Mouse (Mus musculus) limb, embryonic 13.5 days (tissue): ENCODE measurements around the gene Crat. TPM values are rescaled to one million over a fixed set of nuclear protein-coding genes. Genes with fewer than 3 reads are reported as not detected.

Source experiments
- ATAC-seq: fragments of 200-750 bp; cut with Nextera tagmentation; 2 replicates; pipeline ENCODE4 v1.8.0; 2017; ENCODE audit warnings: low read depth, moderate number of reproducible peaks, moderate TSS enrichment; ENCODE audit not compliant: low FRiP score
- H3K27ac ChIP-seq: fragments of 300-500 bp; sonication (generic); 2 replicates; pipeline ENCODE4 v1.5.1; 2015; ENCODE audit warnings: inconsistent platforms, mild to moderate bottlenecking, moderate library complexity
- H3K27me3 ChIP-seq: fragments of 300-500 bp; sonication (generic); 2 replicates; pipeline ENCODE4 v1.6.1; 2015; ENCODE audit warnings: mild to moderate bottlenecking, inconsistent platforms
- H3K36me3 ChIP-seq: fragments of 300-500 bp; sonication (generic); 2 replicates; pipeline ENCODE4 v1.6.1; 2015; ENCODE audit warnings: inconsistent platforms, mild to moderate bottlenecking, moderate library complexity
- H3K4me1 ChIP-seq: fragments of 300-500 bp; sonication (generic); 2 replicates; pipeline ENCODE4 v1.6.1; 2015; ENCODE audit warnings: inconsistent platforms
- H3K4me2 ChIP-seq: fragments of 300-500 bp; sonication (generic); replicated peaks from 2 replicates; pipeline ENCODE4 v1.6.1; 2015; ENCODE audit warnings: inconsistent platforms, mild to moderate bottlenecking, moderate library complexity
- H3K4me3 ChIP-seq: fragments of 300-500 bp; sonication (generic); 2 replicates; pipeline ENCODE4 v1.5.1; 2015; ENCODE audit warnings: moderate library complexity, mild to moderate bottlenecking, inconsistent platforms
- H3K9ac ChIP-seq: fragments of 300-500 bp; sonication (generic); 2 replicates; pipeline ENCODE4 v1.6.1; 2015; ENCODE audit warnings: mild to moderate bottlenecking, inconsistent platforms
- H3K9me3 ChIP-seq: fragments of 300-500 bp; sonication (generic); 2 replicates; pipeline ENCODE4 v1.6.1; 2016; ENCODE audit warnings: inconsistent platforms
- WGBS: fragments of 180-500 bp; shearing (Covaris S2); methylation state at CpG from one replicate; pipeline ENCODE4 v1.1.7; 2015; 5-methylcytosine and 5-hydroxymethylcytosine counted together
- polyA plus RNA-seq: library from polyadenylated mRNA; unstranded; fragments of >200 nt; fragmentation: Nextera tagmentation; extraction: Ambion mirVana; gene quantifications from 2 replicates; pipeline ENCODE4 v1.2.1, GENCODE M21; 2015

Gene Crat
- polyA plus RNA-seq, 1 experiment from 2014 or later: 31.1 TPM

DNA sequence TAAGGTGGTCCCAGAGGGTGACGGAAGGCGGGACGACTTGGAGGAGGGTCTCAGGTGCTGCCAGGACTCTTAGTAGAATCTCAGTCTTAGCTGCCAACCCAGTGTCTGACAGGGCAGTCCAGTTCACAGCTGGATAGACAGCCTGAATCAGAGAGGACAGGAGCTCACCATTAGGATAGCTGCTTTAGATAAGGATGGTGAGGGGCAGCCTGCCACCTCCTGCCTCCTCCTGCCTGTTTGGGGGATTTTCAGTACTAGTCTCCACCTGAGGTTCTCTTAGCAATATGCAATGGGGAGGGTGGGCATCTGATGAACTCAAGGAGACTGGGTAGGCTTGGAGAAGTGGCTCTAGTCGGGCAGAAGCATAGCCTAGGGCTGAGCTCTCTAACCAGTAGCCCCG is 932 bp downstream of the Crat start:
- Histone ChIP-seq H3K36me3 (peaks cover 16% of the 10 kb centered on the region), H3K27me3 (no peaks in the 10 kb centered on the region), H3K9ac (peak overlapping the region; percentile 97), H3K4me1 (peaks cover 42% of the 10 kb centered on the region), H3K4me2 (peak overlapping the region; percentile 83), H3K4me3 (peak overlapping the region; percentile 87), H3K27ac (no peak overlapping the region), H3K9me3 (no peaks in the 10 kb centered on the region)
- ATAC-seq: no peak
- WGBS: 51% methylated on average over 5 of the region's 5 CpGs

DNA sequence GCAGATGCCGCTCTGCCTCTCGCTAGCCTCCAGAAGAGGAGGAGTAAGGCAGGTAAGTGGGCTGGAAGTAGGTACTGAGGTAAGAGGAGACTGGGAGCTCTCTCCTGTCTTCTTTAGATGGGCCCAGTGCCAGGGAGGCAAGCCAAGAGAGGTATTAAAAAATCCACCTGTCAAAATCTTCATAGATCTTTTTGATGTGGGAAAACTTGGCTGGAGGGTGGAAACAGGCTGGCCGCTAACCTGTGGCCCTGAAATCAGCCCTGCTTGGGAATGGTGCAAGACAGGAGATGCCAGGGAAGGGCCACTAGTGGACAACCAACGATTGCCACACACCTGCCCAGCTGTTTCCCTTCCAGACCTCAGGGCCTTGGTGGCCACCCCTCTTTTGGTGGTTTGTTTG is 1.5 kb downstream of the Crat start:
- Histone ChIP-seq H3K9me3 (no peaks in the 10 kb centered on the region), H3K4me3 (peak overlapping the region; percentile 87; the same call in 1 of the 2 replicates), H3K4me2 (peak overlapping the region; percentile 83), H3K27me3 (no peaks in the 10 kb centered on the region), H3K9ac (0 out of 2 replicates have a peak overlapping the region, but pooled peaks have one; percentile 4), H3K27ac (no peak overlapping the region), H3K4me1 (peaks cover 36% of the 10 kb centered on the region), H3K36me3 (peaks cover 20% of the 10 kb centered on the region)
- 74% methylated on average over 4 of the region's 4 CpGs for WGBS
- no peak for ATAC-seq

DNA sequence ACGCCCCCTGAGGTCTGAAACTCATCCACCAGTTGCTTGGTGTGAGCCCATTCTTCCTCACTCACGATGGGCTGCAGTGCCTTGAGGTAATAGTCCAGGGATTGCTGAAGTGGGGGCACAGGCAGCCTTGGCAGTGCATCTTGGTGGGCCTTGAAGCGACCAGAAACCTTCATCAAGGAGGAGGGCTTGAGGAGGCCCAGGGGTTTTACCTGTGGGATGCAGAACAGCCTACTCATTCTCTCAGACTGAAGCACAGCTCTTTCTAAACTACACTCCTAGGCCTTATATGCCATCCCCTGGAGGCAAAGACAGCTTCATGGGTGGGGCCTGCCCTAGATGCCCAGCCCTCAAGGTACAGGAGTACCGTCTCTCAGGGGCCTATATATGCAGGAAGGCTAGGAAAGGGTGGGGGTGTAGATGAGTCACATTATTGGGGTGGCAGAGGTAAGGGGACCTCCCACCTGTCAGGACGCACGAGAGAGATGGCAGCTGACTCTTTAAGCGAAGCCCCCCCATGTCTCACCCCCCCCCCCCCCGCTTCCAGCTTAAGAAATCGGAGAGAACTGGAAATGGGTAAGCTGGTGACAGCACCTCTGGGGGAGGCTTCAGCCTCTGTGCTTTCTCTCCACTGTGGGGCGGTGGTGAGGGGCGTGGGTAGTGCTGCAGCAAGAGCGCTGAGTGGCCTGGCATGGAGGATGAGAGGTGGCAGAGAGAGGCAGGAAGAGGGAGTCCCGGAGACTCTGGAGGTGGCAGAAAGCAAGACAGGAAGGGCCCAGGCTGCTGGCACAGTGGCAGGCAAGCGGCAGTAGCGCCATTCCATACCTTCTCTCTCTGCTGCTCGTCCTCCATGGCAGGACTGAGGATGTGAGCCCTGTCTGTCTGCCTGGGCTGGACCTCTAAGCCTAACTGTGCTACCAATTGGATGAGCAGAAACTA is 2.3 kb downstream of the Crat start:
- Histone ChIP-seq H3K27ac (no peak overlapping the region), H3K4me1 (peaks cover 28% of the 10 kb centered on the region), H3K4me2 (no peak overlapping the region), H3K36me3 (peaks cover 28% of the 10 kb centered on the region), H3K27me3 (no peaks in the 10 kb centered on the region), H3K9ac (0 out of 2 replicates have a peak overlapping the region, but pooled peaks have one; percentile 4), H3K9me3 (no peaks in the 10 kb centered on the region), H3K4me3 (no peak overlapping the region)
- WGBS: 82% methylated on average over 16 of the region's 16 CpGs
- ATAC-seq: no peak

DNA sequence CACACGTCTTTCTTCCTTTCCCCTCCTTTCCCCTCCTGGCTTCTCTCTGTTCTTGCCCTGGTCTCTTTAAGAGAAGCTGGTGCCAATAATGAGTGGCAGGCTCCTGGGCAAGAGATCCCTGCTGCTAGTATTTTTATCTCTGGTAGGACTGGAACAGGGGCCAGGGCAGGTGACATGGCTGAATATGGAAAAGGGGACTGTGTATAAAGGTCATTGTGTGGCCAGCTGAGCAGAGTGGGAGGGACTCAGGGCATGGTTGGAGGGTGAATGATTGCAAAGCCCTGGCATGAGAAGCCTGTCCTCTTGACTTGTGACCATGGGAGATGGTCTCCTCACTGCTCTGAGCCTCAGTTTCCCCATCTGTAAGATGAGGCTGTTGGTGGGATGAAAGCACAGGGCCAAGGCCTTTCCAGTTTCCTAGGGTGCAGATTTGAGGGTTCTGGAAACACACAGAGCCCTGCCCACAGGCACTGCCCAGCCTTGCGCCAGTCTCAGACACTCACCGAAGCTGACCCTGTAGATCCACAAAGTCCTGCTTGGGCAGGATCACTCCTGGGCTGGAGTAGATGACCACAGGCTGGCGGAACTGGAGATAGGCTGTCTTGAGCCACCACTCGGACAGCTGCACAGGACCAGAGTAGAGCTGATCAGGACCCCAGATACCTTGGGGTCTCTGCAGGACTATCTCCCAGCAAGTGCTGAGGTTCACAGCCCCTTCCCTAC is 6.0 kb downstream of the Crat start:
- H3K4me3 ChIP-seq: no peak overlapping the region
- H3K36me3 ChIP-seq: peaks cover 63% of the 10 kb centered on the region
- peaks cover 9% of the 10 kb centered on the region for H3K4me1 ChIP-seq
- H3K27me3 ChIP-seq: no peaks in the 10 kb centered on the region
- H3K9me3 ChIP-seq: no peaks in the 10 kb centered on the region
- WGBS: 83% methylated on average over 5 of the region's 5 CpGs
- no peak for ATAC-seq
- H3K4me2 ChIP-seq: no peak overlapping the region
- no peak overlapping the region for H3K9ac ChIP-seq
- H3K27ac ChIP-seq: no peak overlapping the region

DNA sequence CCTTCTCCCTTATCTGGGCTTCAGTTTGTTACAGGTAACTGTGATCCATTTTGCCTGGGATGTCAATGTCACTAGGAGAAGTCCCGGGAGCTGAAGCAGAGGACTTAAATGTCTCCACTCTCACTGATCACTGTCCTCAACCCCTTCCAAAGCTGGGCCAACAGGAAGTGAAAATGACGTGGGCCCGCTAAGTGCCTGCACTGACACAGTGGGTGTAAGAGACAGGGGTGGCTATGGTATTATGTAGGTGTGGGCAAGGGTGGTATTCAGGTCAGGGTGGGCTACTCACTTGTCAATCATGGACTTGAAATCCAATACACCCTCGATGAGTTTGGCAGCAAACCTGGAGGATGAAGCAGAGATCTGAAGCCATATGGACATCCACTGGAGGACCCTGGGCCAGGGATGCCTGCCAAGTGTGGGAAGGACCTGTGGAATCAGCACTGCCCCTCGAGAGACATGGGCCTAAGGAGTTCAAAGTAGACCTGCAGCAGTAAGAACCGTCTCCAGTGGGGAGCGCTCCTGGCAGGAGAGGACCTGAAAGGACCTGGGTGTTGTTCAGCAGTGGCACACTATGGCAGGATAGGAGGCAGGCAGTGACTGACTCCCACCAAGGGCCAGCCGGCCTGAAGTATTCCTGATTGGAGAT is 7.0 kb downstream of the Crat start:
- Histone ChIP-seq H3K4me2 (no peak overlapping the region), H3K9me3 (no peaks in the 10 kb centered on the region), H3K36me3 (peaks cover 72% of the 10 kb centered on the region), H3K4me1 (no peaks in the 10 kb centered on the region; the same call in 1 of the 2 replicates), H3K27me3 (no peaks in the 10 kb centered on the region), H3K9ac (no peak overlapping the region), H3K27ac (no peak overlapping the region), H3K4me3 (no peak overlapping the region)
- 82% methylated on average over 8 of the region's 8 CpGs for WGBS
- ATAC-seq: no peak

DNA sequence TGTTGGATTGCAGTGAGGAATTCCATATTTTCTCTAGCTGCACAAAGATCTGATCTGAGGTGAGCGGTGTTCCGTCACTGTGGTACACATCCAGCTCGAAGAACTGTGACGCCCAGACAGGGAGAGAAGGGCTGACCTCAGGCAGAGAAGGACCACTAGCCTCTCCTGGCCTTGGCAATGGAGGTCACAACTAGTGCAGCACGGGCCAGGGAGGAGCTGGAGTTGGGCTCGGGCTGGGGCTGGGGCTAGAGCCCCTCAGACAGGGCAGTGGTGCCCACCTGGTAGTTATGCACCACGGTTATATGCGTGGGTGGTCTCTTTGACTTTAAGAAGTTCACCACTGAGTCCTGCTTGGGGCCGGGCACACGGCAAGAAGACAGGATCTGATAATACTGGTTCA is 7.8 kb downstream of the Crat start:
- no peak overlapping the region for H3K9ac ChIP-seq
- H3K9me3 ChIP-seq: no peaks in the 10 kb centered on the region
- H3K4me3 ChIP-seq: no peak overlapping the region
- no peaks in the 10 kb centered on the region for H3K27me3 ChIP-seq
- H3K4me2 ChIP-seq: no peak overlapping the region
- H3K4me1 ChIP-seq: no peaks in the 10 kb centered on the region
- H3K27ac ChIP-seq: no peak overlapping the region
- H3K36me3 ChIP-seq: peaks cover 78% of the 10 kb centered on the region
- 91% methylated on average over 10 of the region's 10 CpGs for WGBS
- no peak for ATAC-seq

DNA sequence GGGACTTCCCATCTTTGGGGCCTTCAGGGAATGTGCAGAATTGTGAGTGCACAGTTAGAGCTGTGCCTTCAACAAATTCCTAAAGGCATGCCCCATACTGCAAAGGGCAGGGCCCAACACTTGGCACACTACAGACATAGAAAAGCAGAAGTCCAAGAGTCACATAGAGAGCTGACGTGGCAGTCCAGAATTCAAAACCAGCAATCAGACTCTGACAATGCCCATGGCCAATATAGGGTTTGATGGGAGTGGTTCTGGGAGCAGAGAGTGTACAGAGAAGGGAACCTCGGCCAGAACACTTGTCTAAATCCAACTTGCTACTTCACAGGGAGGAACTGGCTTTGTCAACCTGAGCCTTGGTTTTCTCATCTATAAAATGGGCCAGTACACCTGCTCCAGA is 8.4 kb downstream of the Crat start:
- Histone ChIP-seq H3K9ac (no peak overlapping the region), H3K4me1 (no peaks in the 10 kb centered on the region), H3K27me3 (no peaks in the 10 kb centered on the region), H3K4me3 (no peak overlapping the region), H3K36me3 (peaks cover 80% of the 10 kb centered on the region), H3K9me3 (no peaks in the 10 kb centered on the region), H3K4me2 (no peak overlapping the region), H3K27ac (no peak overlapping the region)
- WGBS: 88% methylated on average over 2 of the region's 2 CpGs
- no peak for ATAC-seq

DNA sequence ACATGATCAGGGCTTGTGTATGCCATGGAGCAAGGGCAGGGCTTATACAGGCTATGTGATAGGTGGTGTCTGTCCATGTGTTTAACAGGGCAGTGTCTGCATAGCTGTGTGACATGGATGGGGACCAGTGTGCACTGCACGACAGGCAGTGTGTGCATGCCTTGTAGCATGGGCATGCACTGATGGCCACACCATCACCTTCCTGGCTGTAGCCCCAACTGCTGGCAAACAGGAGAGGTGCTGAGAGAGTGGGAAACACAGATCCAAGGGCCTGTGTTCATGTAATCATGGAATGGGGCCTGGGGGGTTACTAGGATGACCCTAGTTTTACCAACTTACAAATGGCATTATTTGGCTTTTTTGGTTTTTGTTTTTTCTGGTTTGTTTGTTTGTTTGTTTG is 11.7 kb downstream of the Crat start:
- Histone ChIP-seq H3K4me2 (no peak overlapping the region), H3K27ac (no peak overlapping the region), H3K9ac (no peak overlapping the region), H3K4me1 (no peaks in the 10 kb centered on the region), H3K27me3 (no peaks in the 10 kb centered on the region), H3K4me3 (no peak overlapping the region), H3K36me3 (peaks cover 91% of the 10 kb centered on the region), H3K9me3 (no peaks in the 10 kb centered on the region)
- 93% methylated on average over 1 of the region's 1 CpGs for WGBS
- ATAC-seq: no peak

DNA sequence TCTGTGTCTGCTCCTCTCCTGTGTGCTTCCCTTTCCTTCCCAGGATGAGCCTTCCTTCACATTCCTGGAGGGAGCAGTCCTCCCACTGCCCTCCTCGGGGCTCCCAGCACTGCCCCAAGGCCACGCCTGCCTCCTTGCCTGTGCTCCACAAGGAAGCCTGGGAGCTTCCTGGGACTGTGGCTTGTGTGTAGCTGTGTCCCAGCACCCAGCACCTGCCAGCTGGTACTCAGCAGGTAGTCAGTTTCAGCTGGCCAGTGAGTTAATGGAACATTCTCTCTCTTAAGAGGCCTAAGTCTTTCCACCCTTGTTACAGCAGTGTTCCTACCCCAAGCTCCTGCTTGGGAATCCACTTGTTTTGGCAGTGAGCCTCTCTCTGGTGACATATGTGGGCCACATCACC is 12.8 kb downstream of the Crat start:
- ATAC-seq: no peak
- Histone ChIP-seq H3K9me3 (no peaks in the 10 kb centered on the region), H3K4me3 (no peak overlapping the region), H3K36me3 (peaks cover 91% of the 10 kb centered on the region), H3K4me2 (no peak overlapping the region), H3K27ac (no peak overlapping the region), H3K9ac (no peak overlapping the region; the same call in 1 of the 2 replicates), H3K27me3 (no peaks in the 10 kb centered on the region), H3K4me1 (no peaks in the 10 kb centered on the region)
- 58% methylated on average over 2 of the region's 2 CpGs for WGBS

DNA sequence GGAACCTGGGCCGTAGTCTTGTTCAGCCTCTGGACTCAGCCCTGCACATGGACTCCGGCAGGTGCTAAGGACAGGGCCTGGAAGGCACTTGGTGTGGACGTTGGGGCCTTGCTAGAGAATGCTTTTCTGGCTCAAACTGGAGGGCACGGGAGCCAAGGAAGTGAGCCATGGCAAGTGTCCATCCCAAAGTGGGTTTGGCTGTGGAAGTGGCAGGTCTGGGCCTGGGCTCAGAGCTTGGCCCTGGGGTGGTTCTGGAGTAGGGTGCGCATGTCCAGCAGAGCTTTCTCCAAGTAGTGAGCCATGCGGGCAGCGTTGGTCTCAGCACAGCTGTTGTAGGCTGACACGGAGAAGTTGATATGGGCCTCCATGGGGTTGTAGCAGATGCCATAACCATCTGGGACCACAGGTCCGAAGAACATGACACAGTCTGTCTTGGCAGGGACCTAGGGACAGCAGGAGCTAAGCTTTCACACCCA is 13.2 kb downstream of the Crat start:
- WGBS: 86% methylated on average over 9 of the region's 9 CpGs
- ATAC-seq: no peak
- no peak overlapping the region for H3K4me2 ChIP-seq
- no peak overlapping the region; the same call in 1 of the 2 replicates for H3K9ac ChIP-seq
- H3K27me3 ChIP-seq: no peaks in the 10 kb centered on the region
- no peaks in the 10 kb centered on the region for H3K4me1 ChIP-seq
- H3K9me3 ChIP-seq: no peaks in the 10 kb centered on the region
- no peak overlapping the region for H3K4me3 ChIP-seq
- H3K36me3 ChIP-seq: peaks cover 92% of the 10 kb centered on the region
- H3K27ac ChIP-seq: no peak overlapping the region

DNA sequence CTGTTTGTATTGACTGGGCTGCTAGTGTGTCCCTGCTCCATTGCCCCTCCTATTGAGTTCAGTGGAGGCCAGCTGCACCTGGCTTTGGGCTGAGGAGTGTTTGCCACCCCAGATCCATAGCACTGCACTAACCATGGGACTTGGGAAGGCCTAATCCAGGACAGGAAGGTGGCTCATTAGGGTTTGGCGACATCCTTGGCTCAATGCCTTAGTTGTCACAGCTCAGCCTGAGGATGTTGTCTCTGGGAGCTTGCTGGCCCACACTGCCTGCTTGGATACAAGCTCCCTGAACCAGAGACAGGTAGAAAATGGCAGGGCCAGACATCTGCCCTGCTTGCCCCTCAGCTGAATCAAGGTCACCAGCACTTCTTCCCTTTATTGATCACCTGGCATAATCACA is 14.0 kb downstream of the Crat start:
- WGBS: 81% methylated on average over 1 of the region's 1 CpGs
- H3K9ac ChIP-seq: no peak overlapping the region
- H3K4me3 ChIP-seq: no peak overlapping the region
- no peaks in the 10 kb centered on the region for H3K27me3 ChIP-seq
- H3K9me3 ChIP-seq: no peaks in the 10 kb centered on the region
- peaks cover 93% of the 10 kb centered on the region for H3K36me3 ChIP-seq
- no peak overlapping the region for H3K27ac ChIP-seq
- H3K4me2 ChIP-seq: no peak overlapping the region
- no peaks in the 10 kb centered on the region for H3K4me1 ChIP-seq
- ATAC-seq: no peak
